Mouse (Mus musculus) C2C12 (cell line): ENCODE measurements around the gene Msi2.

Experiments
- CEBPB ChIP-seq: IDR thresholded peaks from one replicate; pipeline ENCODE4 v1.6.1; 2011; ENCODE audit warnings: low read depth, mild to moderate bottlenecking, control low read depth, moderate library complexity
- CTCF ChIP-seq: IDR thresholded peaks from one replicate; pipeline ENCODE4 v1.5.1; 2011; ENCODE audit not compliant: control insufficient read depth, insufficient read depth, insufficient read length
- MAX ChIP-seq: IDR thresholded peaks from one replicate; pipeline ENCODE4 v1.6.1; 2011; ENCODE audit warnings: mild to moderate bottlenecking, control low read depth
- MYOD1 ChIP-seq: IDR thresholded peaks from one replicate; pipeline ENCODE4 v1.6.1; 2011; ENCODE audit warnings: low read depth; ENCODE audit not compliant: control insufficient read depth, insufficient read length
- MYOG ChIP-seq: IDR thresholded peaks from one replicate; pipeline ENCODE4 v1.6.1; 2011; ENCODE audit not compliant: control insufficient read depth, insufficient read length; ENCODE audit errors: extremely low read depth
- USF1 ChIP-seq: IDR thresholded peaks from one replicate; pipeline ENCODE4 v1.6.1; 2011; ENCODE audit warnings: low read depth, mild to moderate bottlenecking, control low read depth, moderate library complexity

- TF ChIP-seq CTCF = no peak
- no peak for TF ChIP-seq MYOD1
- TF ChIP-seq MAX = no peak
- no peak for TF ChIP-seq MYOG
- no peak for TF ChIP-seq USF1
- no peak for TF ChIP-seq CEBPB
These were observed 127.7 kb downstream of the Msi2 start for GRCm38 (mm10) chr11:88590647-88591046.
